Mouse (Mus musculus) liver, adult 2 months (tissue): Measurements from ENCODE around the gene Wnt9a. TPM values are rescaled to one million over a fixed set of nuclear protein-coding genes. Genes with fewer than 3 reads are reported as not detected.

ENCODE experiments used
- DNase-seq: peaks from one replicate; pipeline ENCODE4 v3.0.0-alpha.2; 2011; ENCODE audit warnings: low read depth, low spot score; ENCODE audit errors: extremely low read depth
- H3K27ac ChIP-seq: fragments of 200-500 bp; replicated peaks from 2 replicates; pipeline ENCODE4 v1.5.1; 2012; ENCODE audit warnings: low read depth, mild to moderate bottlenecking, control low read depth, inconsistent platforms, low read length; ENCODE audit not compliant: insufficient read depth
- H3K27me3 ChIP-seq: fragments of 200-500 bp; 2 replicates; pipeline ENCODE4 v1.6.1; 2012; ENCODE audit warnings: mild to moderate bottlenecking, moderate library complexity, low read length, inconsistent platforms; ENCODE audit not compliant: control insufficient read depth, insufficient read depth
- H3K36me3 ChIP-seq: fragments of 200-500 bp; 2 replicates; pipeline ENCODE4 v1.6.1; 2012; ENCODE audit warnings: low read length, inconsistent platforms; ENCODE audit not compliant: control insufficient read depth, insufficient read depth
- H3K4me1 ChIP-seq: fragments of 200-500 bp; 2 replicates; pipeline ENCODE4 v1.6.1; 2011; ENCODE audit warnings: low read length; ENCODE audit not compliant: control insufficient read depth, insufficient read depth
- H3K4me3 ChIP-seq: fragments of 200-500 bp; 2 replicates; pipeline ENCODE4 v1.5.1; 2011; ENCODE audit warnings: low read depth, mild to moderate bottlenecking, control low read depth, low read length, moderate library complexity; ENCODE audit not compliant: insufficient read depth
- H3K79me2 ChIP-seq: fragments of 200-500 bp; 2 replicates; pipeline ENCODE4 v1.6.1; 2012; ENCODE audit warnings: inconsistent platforms, mild to moderate bottlenecking, low read length, moderate library complexity; ENCODE audit not compliant: control insufficient read depth, insufficient read depth
- H3K9ac ChIP-seq: fragments of 200-500 bp; 2 replicates; pipeline ENCODE4 v1.6.1; 2012; ENCODE audit warnings: low read depth, mild to moderate bottlenecking, control low read depth, inconsistent platforms, low read length
- CTCF ChIP-seq: fragments of 200-500 bp; IDR thresholded peaks from 2 replicates; pipeline ENCODE4 v1.5.1; 2011; ENCODE audit warnings: low read depth, low read length, control low read depth
- POLR2A ChIP-seq: fragments of 200-500 bp; IDR thresholded peaks from 2 replicates; pipeline ENCODE4 v1.6.1; 2011; ENCODE audit warnings: low read length, control low read depth; ENCODE audit not compliant: insufficient read depth; ENCODE audit errors: extremely low read depth
- WGBS: fragments of 180-500 bp; shearing (Covaris S2); methylation state at CpG from one replicate; pipeline ENCODE4 v1.1.7; 2018; 5-methylcytosine and 5-hydroxymethylcytosine counted together
- polyA plus RNA-seq: library from polyadenylated mRNA; depleted of rRNA; stranded (reverse); fragments of >200 nt; gene quantifications from 2 replicates; pipeline ENCODE4 v1.2.3, GENCODE M21; 2012
- total RNA-seq: library from RNA; depleted of rRNA; stranded (reverse); fragments of >200 nt; gene quantifications from 2 replicates; pipeline ENCODE4 v1.2.3, GENCODE M21; 2014

The Wnt9a gene
- total and polyA plus RNA-seq, 2 experiments = 0.37 to 0.46 TPM

DNA sequence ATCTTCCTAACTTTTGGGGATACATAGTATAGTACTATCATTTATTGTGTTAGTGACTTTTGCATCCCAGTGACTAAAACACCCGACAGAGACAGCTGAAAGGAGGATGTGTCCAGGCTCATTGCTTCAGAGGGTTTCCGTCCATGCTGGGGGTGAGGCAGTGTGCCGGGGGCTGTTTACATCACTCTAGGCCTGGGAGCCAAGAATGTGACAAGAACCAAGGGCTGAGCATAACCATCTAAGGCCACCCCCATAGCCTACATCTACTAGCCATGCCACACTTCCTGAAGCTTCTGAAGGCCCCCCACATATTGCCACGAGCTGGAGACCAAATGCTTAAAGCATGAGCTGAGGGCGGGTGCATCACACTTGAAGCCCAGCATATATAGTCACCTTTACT is 18.0 kb downstream of the Wnt9a start:
- no peaks in the 10 kb centered on the region for H3K4me1 ChIP-seq
- 70% methylated on average over 5 of the region's 5 CpGs for WGBS
- DNase-seq = no peak
- H3K27ac ChIP-seq = no peak overlapping the region
- no peaks in the 10 kb centered on the region for H3K79me2 ChIP-seq
- no peaks in the 10 kb centered on the region for H3K27me3 ChIP-seq
- H3K4me3 ChIP-seq = no peak overlapping the region
- H3K36me3 ChIP-seq = no peaks in the 10 kb centered on the region
- H3K9ac ChIP-seq = no peak overlapping the region
- TF ChIP-seq POLR2A (no peak), CTCF (no peak)

DNA sequence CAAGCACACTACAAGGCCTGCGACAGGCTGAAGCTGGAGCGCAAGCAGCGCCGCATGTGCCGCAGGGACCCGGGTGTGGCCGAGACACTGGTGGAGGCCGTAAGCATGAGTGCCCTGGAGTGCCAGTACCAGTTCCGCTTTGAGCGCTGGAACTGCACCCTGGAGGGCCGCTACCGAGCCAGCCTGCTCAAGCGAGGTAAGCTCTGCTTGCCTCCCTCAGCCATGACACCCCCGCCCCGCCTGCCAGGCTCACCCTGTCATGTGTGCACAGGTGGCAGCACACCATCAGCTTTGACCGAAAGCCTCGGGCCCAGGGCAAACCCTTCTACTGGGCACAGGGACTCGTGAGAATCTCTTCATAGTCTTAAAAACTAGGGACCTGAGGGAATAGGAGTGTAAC is 20.9 kb downstream of the Wnt9a start:
- DNase-seq = no peak
- H3K27me3 ChIP-seq = no peaks in the 10 kb centered on the region
- no peak overlapping the region for H3K27ac ChIP-seq
- no peak overlapping the region for H3K4me3 ChIP-seq
- 91% methylated on average over 18 of the region's 18 CpGs for WGBS
- no peak for TF ChIP-seq CTCF
- TF ChIP-seq POLR2A = no peak
- no peaks in the 10 kb centered on the region for H3K4me1 ChIP-seq
- no peaks in the 10 kb centered on the region for H3K36me3 ChIP-seq
- no peaks in the 10 kb centered on the region for H3K79me2 ChIP-seq
- H3K9ac ChIP-seq = no peak overlapping the region

DNA sequence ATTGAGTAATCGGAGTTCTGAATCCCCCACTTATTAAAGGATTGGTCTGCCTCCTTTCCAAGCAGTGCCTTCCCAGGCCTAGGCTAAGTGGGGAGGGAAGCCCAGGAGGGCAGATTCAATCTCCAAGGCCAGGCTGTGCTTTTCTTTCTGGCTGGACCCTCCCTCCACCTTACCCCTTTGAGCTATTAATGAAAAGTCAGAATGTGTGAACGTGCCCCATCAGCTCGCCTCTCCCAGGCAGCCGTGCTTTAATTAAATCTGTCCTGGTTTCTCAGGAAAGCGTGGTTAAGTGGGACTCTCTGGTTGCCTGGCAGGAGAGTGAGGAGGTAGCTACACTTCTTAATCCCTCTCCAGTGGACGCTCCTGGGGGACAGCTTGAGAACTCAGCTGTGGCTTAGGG is 22.9 kb downstream of the Wnt9a start:
- H3K4me3 ChIP-seq = no peak overlapping the region
- no peak overlapping the region for H3K27ac ChIP-seq
- H3K36me3 ChIP-seq = no peaks in the 10 kb centered on the region
- no peak for DNase-seq
- H3K27me3 ChIP-seq = no peaks in the 10 kb centered on the region
- H3K9ac ChIP-seq = no peak overlapping the region
- H3K4me1 ChIP-seq = no peaks in the 10 kb centered on the region
- H3K79me2 ChIP-seq = no peaks in the 10 kb centered on the region
- 92% methylated on average over 6 of the region's 6 CpGs for WGBS
- TF ChIP-seq CTCF (no peak), POLR2A (no peak)

GRCm38 (mm10) chr11:59330560-59330959 is 23.8 kb downstream of the Wnt9a start:
- no peak overlapping the region for H3K4me3 ChIP-seq
- TF ChIP-seq CTCF (peak; percentile 84), POLR2A (no peak)

DNA sequence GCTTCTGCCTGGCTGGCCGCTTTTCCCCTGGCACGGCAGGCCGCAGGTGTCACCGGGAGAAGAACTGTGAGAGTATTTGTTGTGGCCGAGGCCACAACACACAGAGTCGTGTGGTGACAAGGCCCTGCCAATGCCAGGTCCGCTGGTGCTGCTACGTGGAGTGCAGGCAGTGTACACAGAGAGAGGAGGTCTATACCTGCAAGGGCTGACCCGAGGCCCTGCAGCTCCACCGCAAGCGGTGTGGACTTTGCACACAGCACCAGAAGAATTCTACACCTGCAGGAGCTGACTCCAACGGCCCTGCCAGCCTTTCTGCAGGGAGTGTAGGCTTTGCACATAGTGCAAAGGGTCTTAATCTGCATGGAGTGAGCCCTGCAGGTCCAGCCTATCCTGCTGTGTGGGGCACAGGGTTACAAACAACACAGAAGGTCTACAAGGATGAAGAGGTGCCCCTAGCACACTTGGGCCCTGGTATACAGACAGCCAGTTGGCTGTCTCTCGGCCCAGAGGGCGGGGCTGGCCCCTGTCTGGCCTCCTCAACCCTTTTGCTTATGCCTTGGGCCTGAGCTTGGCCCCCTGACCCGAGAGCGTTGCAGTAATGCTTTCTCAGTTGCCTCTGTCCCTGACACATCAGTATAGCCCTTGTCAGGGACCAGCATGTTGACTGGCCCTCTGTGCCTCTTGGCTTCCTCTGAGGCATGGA is 24.6 kb downstream of the Wnt9a start:
- Histone ChIP-seq H3K27ac (no peak overlapping the region), H3K4me3 (no peak overlapping the region), H3K4me1 (no peaks in the 10 kb centered on the region), H3K36me3 (no peaks in the 10 kb centered on the region), H3K79me2 (no peaks in the 10 kb centered on the region), H3K9ac (no peak overlapping the region), H3K27me3 (no peaks in the 10 kb centered on the region)
- no peak for DNase-seq
- TF ChIP-seq POLR2A = no peak
- TF ChIP-seq CTCF = no peak
- 73% methylated on average over 16 of the region's 16 CpGs for WGBS

More at GRCm38 (mm10) chr11:59330560-59330959, 23.8 kb downstream of the Wnt9a start:
- 48% methylated on average over 5 of the region's 5 CpGs for WGBS
- no peaks in the 10 kb centered on the region for H3K79me2 ChIP-seq
- no peaks in the 10 kb centered on the region for H3K4me1 ChIP-seq
- peak; percentile 23 for DNase-seq
- no peak overlapping the region for H3K27ac ChIP-seq
- H3K27me3 ChIP-seq = no peaks in the 10 kb centered on the region
- H3K36me3 ChIP-seq = no peaks in the 10 kb centered on the region
- no peak overlapping the region for H3K9ac ChIP-seq

DNA sequence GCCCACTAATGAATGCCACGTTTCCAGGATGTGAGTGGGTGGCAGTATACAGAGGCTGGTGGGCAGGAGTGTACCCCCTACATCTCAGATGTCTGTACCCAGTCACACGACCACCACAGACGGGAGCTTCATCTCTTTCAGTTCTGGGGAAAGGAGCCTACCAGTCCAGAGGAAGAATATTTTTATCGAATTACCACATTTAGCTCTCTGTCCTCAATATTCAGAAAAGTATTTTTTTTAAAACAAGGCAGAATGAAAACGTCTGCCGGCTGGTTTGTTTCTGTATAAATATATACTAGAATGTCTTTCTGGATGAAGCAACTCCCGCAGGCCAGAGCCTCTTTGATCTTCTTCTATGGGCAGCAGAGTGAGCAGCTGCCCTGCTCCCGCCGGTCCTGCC is 26.2 kb downstream of the Wnt9a start:
- Histone ChIP-seq H3K79me2 (no peaks in the 10 kb centered on the region), H3K4me1 (no peaks in the 10 kb centered on the region), H3K9ac (no peak overlapping the region), H3K4me3 (no peak overlapping the region), H3K36me3 (no peaks in the 10 kb centered on the region), H3K27me3 (no peaks in the 10 kb centered on the region), H3K27ac (no peak overlapping the region)
- no peak for DNase-seq
- 60% methylated on average over 9 of the region's 9 CpGs for WGBS
- TF ChIP-seq CTCF (no peak), POLR2A (no peak)
